Mouse (Mus musculus) ZHBTc4 (cell line): Measurements from ENCODE around the gene Masp1.

Experiments
- DNase-seq: peaks from one replicate; pipeline ENCODE4 v3.0.0-alpha.2; 2011; ENCODE audit warnings: low read depth, low spot score

The Masp1 gene

GRCm38 (mm10) chr16:23463671-23464347, 56.8 kb downstream of the Masp1 start:
- no peak for DNase-seq

- DNase-seq: no peak
Measured at GRCm38 (mm10) chr16:23458906-23459588, 61.6 kb downstream of the Masp1 start.

DNA sequence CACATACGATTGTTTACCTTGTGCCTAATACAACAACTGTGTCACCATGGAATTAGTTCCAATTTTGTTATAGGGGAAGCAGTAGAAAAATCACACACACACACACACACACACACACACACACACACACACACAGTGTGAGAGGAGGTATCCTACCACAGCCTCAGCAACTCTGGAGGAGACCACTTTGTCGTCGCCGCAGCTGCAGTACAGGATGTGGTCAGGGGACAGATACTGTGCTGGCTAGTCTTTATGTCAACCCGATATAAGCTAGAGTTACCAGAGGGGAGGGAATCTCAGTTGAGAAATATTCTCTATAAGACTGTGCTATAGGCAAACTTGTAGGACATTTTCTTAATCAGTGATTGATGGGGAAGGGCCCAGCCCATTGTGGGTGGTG, 63.3 kb downstream of the Masp1 start:
- no peak for DNase-seq

GRCm38 (mm10) chr16:23456534-23456933, 64.1 kb downstream of the Masp1 start:
- DNase-seq: no peak

DNA sequence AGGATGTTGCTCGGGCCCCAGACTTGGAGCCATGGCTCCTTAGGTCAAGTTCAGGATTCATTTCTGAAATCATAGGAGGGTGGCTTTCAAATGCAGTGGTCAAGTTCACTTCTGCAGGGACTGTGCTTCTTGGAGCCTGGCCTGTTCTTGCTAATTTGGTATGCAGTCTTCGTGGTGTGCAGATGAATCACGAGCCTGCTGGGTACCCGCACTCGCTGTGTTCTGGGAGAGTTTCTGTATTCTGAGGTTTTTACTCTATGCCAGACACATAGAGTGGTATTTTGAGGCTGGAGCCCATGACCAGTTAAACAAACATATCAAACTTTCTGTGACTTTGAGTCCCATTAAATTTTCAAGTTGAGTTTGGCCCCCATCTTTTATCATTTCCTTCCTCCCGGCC, 66.2 kb downstream of the Masp1 start:
- DNase-seq: no peak

- DNase-seq: peak; percentile 75
Measured at GRCm38 (mm10) chr16:23452476-23452875, 68.1 kb downstream of the Masp1 start.

- no peak for DNase-seq
Measured at GRCm38 (mm10) chr16:23450816-23451215, 69.8 kb downstream of the Masp1 start.

DNA sequence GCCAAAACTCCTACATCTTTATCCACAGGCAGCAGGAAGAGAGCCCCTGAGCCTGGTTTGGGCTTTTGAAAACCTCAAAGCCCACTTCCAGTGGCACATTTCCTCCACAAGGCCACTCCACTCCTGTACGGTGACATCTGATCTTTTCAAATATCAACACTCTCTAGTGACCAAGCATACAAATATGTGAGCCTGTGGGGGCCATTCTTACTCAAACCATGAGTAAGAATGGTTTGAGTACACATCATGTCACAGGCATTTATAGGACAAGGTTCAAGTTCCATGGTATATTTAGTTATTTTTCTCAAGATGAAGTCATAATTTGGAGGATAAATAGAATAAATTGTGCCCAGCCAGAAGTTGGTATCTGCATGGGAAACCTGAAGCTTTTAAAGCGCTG, 70.7 kb downstream of the Masp1 start:
- DNase-seq: no peak

GRCm38 (mm10) chr16:23444231-23444630, 76.4 kb downstream of the Masp1 start:
- DNase-seq: no peak

DNA sequence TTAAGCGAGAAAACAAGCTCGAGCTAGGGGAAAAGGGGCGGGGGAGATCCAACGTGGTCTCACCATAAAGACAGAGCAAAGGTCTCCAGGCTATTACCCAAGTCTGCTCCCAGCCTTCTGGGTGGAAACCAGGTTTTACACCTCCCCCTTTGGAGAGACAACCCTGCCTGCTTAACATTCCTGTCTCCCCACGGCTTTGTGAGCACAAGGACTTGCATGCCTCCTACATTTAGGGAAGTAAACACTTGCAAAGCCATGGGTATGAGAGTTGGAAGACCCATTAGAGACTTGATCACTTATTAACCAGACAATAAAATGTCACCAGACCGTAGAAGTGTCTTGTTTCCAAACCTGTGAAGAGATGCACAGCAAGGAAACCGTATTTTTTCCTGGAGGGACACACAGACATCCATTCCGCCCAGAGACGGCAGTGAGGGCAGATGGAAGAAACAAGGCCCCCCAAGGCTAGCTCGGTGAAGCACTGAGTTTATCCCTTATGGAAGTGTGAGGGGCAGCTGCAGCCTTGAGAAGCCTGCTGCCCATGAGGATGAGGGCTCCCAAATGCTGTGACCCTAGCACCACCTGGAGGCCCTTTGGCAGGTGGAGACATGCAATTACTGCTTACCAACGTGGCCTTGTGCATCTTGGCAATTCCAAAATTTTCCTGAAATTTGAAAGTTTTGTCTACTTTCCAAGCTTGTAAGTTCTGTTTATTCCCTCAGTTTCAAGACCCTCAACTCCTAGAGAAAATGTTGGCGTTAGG, 83.0 kb downstream of the Masp1 start:
- DNase-seq: peak; percentile 27

- no peak for DNase-seq
Measured at GRCm38 (mm10) chr16:23429991-23430390, 90.6 kb downstream of the Masp1 start.

- DNase-seq: no peak
Measured at GRCm38 (mm10) chr16:23428647-23429319, 91.8 kb downstream of the Masp1 start, which contains the start of gene Rtp1. TSS of gene Rtp1 (plus strand) at chr16:23429133.

GRCm38 (mm10) chr16:23427701-23428100, 92.9 kb downstream of the Masp1 start:
- no peak for DNase-seq

DNA sequence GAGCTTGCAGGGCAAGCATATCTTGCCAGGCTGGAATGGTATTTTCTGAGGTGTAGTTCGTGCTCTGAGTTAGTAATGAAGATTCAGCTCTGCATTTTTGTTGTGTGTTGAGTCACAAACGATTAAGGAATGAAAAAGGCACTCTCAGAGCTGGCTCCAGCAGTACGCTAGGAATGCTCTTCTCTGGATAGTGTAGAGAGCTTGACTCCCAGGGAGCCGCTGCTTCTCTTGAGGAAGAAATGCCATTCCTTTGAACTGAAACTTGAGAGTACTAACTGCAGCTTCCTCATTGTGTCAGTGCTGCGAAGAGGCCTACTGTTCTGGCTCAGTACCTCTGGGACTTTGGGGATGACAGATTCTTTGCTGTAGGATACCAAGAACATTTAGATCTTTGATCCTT, 96.8 kb downstream of the Masp1 start:
- DNase-seq: no peak

GRCm38 (mm10) chr16:23419565-23420085, 101.0 kb downstream of the Masp1 start:
- no peak for DNase-seq

- DNase-seq: no peak
Measured at GRCm38 (mm10) chr16:23417456-23418240, 103.0 kb downstream of the Masp1 start.

- DNase-seq: peak; percentile 85
Measured at GRCm38 (mm10) chr16:23416657-23417293, 103.8 kb downstream of the Masp1 start.

- peak; percentile 91 for DNase-seq
Measured at GRCm38 (mm10) chr16:23416261-23416656, 104.4 kb downstream of the Masp1 start.

GRCm38 (mm10) chr16:23412930-23413329, 107.7 kb downstream of the Masp1 start:
- DNase-seq: no peak

GRCm38 (mm10) chr16:23403008-23403755, 117.4 kb downstream of the Masp1 start:
- DNase-seq: peak; percentile 85
